Mouse (Mus musculus) midbrain, postnatal 0 days (tissue): ENCODE measurements at regions not wholly inside any gene's neighbourhood (a gene's known extent, or its start where the extent isn't known, plus 50 kb on each side); places are given as distances from the start of the nearest gene placed in this dataset.

ENCODE experiments used
- ATAC-seq: fragments of 200-750 bp; cut with Nextera tagmentation; 2 replicates; pipeline ENCODE4 v1.8.0; 2017; ENCODE audit warnings: moderate number of reproducible peaks, mild to moderate bottlenecking, moderate TSS enrichment, moderate library complexity; ENCODE audit not compliant: low FRiP score
- DNase-seq: peaks from one replicate; pipeline ENCODE4 v3.0.0-alpha.2; 2015; ENCODE audit warnings: low spot score
- H3K27ac ChIP-seq: fragments of 300-500 bp; sonication (generic); 2 replicates; pipeline ENCODE4 v1.5.1; 2014; ENCODE audit warnings: low read depth, mild to moderate bottlenecking, low read length, mixed read lengths
- H3K27me3 ChIP-seq: fragments of 300-500 bp; sonication (generic); 2 replicates; pipeline ENCODE4 v1.6.1; 2014; ENCODE audit warnings: low read length, control low read depth, mixed read lengths; ENCODE audit not compliant: insufficient read depth
- H3K36me3 ChIP-seq: fragments of 300-500 bp; sonication (generic); 2 replicates; pipeline ENCODE4 v1.6.1; 2014; ENCODE audit warnings: low read length, control low read depth, mixed read lengths; ENCODE audit not compliant: insufficient read depth
- H3K4me1 ChIP-seq: fragments of 300-500 bp; sonication (generic); 2 replicates; pipeline ENCODE4 v1.6.1; 2014; ENCODE audit warnings: mild to moderate bottlenecking, control low read depth, antibody characterized with exemption, low read length, mixed read lengths; ENCODE audit not compliant: insufficient read depth
- H3K4me2 ChIP-seq: fragments of 300-500 bp; sonication (generic); 2 replicates; pipeline ENCODE4 v1.6.1; 2014; ENCODE audit warnings: low read depth, mild to moderate bottlenecking, low read length, mixed read lengths; ENCODE audit not compliant: poor library complexity, severe bottlenecking
- H3K4me3 ChIP-seq: fragments of 300-500 bp; sonication (generic); 2 replicates; pipeline ENCODE4 v1.5.1; 2014; ENCODE audit warnings: low read depth, mild to moderate bottlenecking, low read length, moderate library complexity
- H3K9ac ChIP-seq: fragments of 300-500 bp; sonication (generic); replicated peaks from 2 replicates; pipeline ENCODE4 v1.6.1; 2014; ENCODE audit warnings: mild to moderate bottlenecking, low read length, moderate library complexity, mixed read lengths; ENCODE audit not compliant: poor library complexity, severe bottlenecking
- H3K9me3 ChIP-seq: fragments of 300-500 bp; sonication (generic); 2 replicates; pipeline ENCODE4 v1.6.1; 2016; ENCODE audit warnings: low read length, control low read depth
- CTCF ChIP-seq: IDR thresholded peaks from 2 replicates; pipeline ENCODE4 v1.5.1; 2016; ENCODE audit warnings: antibody characterized with exemption, mild to moderate bottlenecking
- WGBS: fragments of 180-500 bp; shearing (Covaris S2); extraction: QIAGEN DNeasy Blood & Tissue Kit; methylation state at CpG from one replicate; pipeline ENCODE4 v1.1.7; 2014; 5-methylcytosine and 5-hydroxymethylcytosine counted together

GRCm38 (mm10) chr7:67456015-67456414, 83.4 kb upstream of the Mef2a start:
- TF ChIP-seq CTCF, result no peak
- no peak for ATAC-seq
- H3K9ac ChIP-seq, result no peak overlapping the region
- H3K4me1 ChIP-seq, result no peaks in the 10 kb centered on the region
- no peak overlapping the region for H3K4me2 ChIP-seq
- no peaks in the 10 kb centered on the region for H3K9me3 ChIP-seq
- H3K4me3 ChIP-seq, result no peak overlapping the region
- no peak for DNase-seq
- H3K27me3 ChIP-seq, result no peaks in the 10 kb centered on the region
- H3K36me3 ChIP-seq, result no peaks in the 10 kb centered on the region
- WGBS, result 88% methylated on average over 4 of the region's 4 CpGs
- H3K27ac ChIP-seq, result no peak overlapping the region

GRCm38 (mm10) chr7:67454458-67454857, 81.8 kb upstream of the Mef2a start:
- no peaks in the 10 kb centered on the region for H3K4me1 ChIP-seq
- H3K4me3 ChIP-seq, result no peak overlapping the region
- ATAC-seq, result no peak
- no peak overlapping the region for H3K27ac ChIP-seq
- DNase-seq, result no peak
- 72% methylated on average over 4 of the region's 4 CpGs for WGBS
- no peak overlapping the region for H3K4me2 ChIP-seq
- no peaks in the 10 kb centered on the region for H3K27me3 ChIP-seq
- H3K9me3 ChIP-seq, result no peaks in the 10 kb centered on the region
- no peak for TF ChIP-seq CTCF
- H3K36me3 ChIP-seq, result no peaks in the 10 kb centered on the region
- H3K9ac ChIP-seq, result no peak overlapping the region

GRCm38 (mm10) chr7:67451157-67451793, 78.6 kb upstream of the Mef2a start:
- DNase-seq (no peak), ATAC-seq (no peak)
- WGBS, result 84% methylated on average over 6 of the region's 6 CpGs
- no peak overlapping the region for H3K4me2 ChIP-seq
- no peaks in the 10 kb centered on the region for H3K9me3 ChIP-seq
- no peaks in the 10 kb centered on the region for H3K27me3 ChIP-seq
- H3K4me1 ChIP-seq, result no peaks in the 10 kb centered on the region
- H3K36me3 ChIP-seq, result no peaks in the 10 kb centered on the region
- no peak overlapping the region for H3K9ac ChIP-seq
- H3K4me3 ChIP-seq, result no peak overlapping the region
- no peak for TF ChIP-seq CTCF
- no peak overlapping the region for H3K27ac ChIP-seq

GRCm38 (mm10) chr7:67446606-67447005, 73.9 kb upstream of the Mef2a start:
- Histone ChIP-seq H3K36me3 (no peaks in the 10 kb centered on the region), H3K9ac (no peak overlapping the region), H3K27me3 (no peaks in the 10 kb centered on the region), H3K4me2 (no peak overlapping the region), H3K9me3 (no peaks in the 10 kb centered on the region), H3K27ac (no peak overlapping the region), H3K4me3 (no peak overlapping the region), H3K4me1 (peaks cover 24% of the 10 kb centered on the region; the same call in 1 of the 2 replicates)
- 69% methylated on average over 9 of the region's 9 CpGs for WGBS
- no peak for TF ChIP-seq CTCF
- no peak for ATAC-seq
- DNase-seq, result no peak

- 18% methylated on average over 12 of the region's 12 CpGs for WGBS
- DNase-seq, result peak; percentile 38
- H3K9ac ChIP-seq, result 0 out of 2 replicates have a peak overlapping the region, but pooled peaks have one; percentile 13
Measured at GRCm38 (mm10) chr7:67445203-67446041, 72.8 kb upstream of the Mef2a start.

GRCm38 (mm10) chr7:67444523-67444942, 71.9 kb upstream of the Mef2a start:
- DNase-seq (no peak), ATAC-seq (0 out of 2 replicates have a peak, but pooled peaks have one; percentile 2)
- Histone ChIP-seq H3K27me3 (no peaks in the 10 kb centered on the region), H3K4me2 (no peak overlapping the region), H3K4me3 (no peak overlapping the region), H3K36me3 (no peaks in the 10 kb centered on the region), H3K9me3 (no peaks in the 10 kb centered on the region), H3K9ac (no peak overlapping the region), H3K4me1 (peaks cover 24% of the 10 kb centered on the region; the same call in 1 of the 2 replicates), H3K27ac (0 out of 2 replicates have a peak overlapping the region, but pooled peaks have one; percentile 14)
- TF ChIP-seq CTCF, result no peak
- 49% methylated on average over 3 of the region's 3 CpGs for WGBS

More at GRCm38 (mm10) chr7:67445203-67446041, 72.8 kb upstream of the Mef2a start:
- ATAC-seq, result peak; percentile 38
- H3K4me3 ChIP-seq, result no peak overlapping the region
- H3K27ac ChIP-seq, result no peak overlapping the region
- peaks cover 24% of the 10 kb centered on the region; the same call in 1 of the 2 replicates for H3K4me1 ChIP-seq
- no peak for TF ChIP-seq CTCF
- no peaks in the 10 kb centered on the region for H3K36me3 ChIP-seq
- no peaks in the 10 kb centered on the region for H3K9me3 ChIP-seq
- H3K4me2 ChIP-seq, result no peak overlapping the region
- H3K27me3 ChIP-seq, result no peaks in the 10 kb centered on the region
